Mouse (Mus musculus) CD4-positive, CD25-positive, alpha-beta regulatory T cell, adult 2 months (primary cell): ENCODE results near the gene Exosc2.
"Not testable (repeated sequence)": the region's sequence is repeated elsewhere in the genome, so short reads cannot be mapped to it uniquely, and the experiment has no call there.

ENCODE experiments used
- DNase-seq: peaks from one replicate; pipeline ENCODE4 v3.0.0-alpha.2; 2012; ENCODE audit warnings: low read depth, low spot score

Exosc2 gene

GRCm38 (mm10) chr2:31667332-31667731, 3.2 kb upstream of the Exosc2 start:
- DNase-seq: peak; percentile 28

- no peak for DNase-seq
These were observed 8.1 kb downstream of the Exosc2 start for GRCm38 (mm10) chr2:31678641-31679040.

GRCm38 (mm10) chr2:31681051-31681707, 10.7 kb downstream of the Exosc2 start:
- DNase-seq: not testable (repeated sequence)

GRCm38 (mm10) chr2:31681731-31682235, 11.3 kb downstream of the Exosc2 start:
- no peak for DNase-seq

- DNase-seq: peak; percentile 84
These were observed 13.2 kb downstream of the Exosc2 start for GRCm38 (mm10) chr2:31683666-31684065.

GRCm38 (mm10) chr2:31688074-31688925, 17.8 kb downstream of the Exosc2 start, which contains the start of gene Abl1:
Gene Abl1, plus strand, starts transcription at chr2:31688376.
- DNase-seq: peak; percentile 96

GRCm38 (mm10) chr2:31689045-31689444, 18.5 kb downstream of the Exosc2 start:
- peak; percentile 29 for DNase-seq

GRCm38 (mm10) chr2:31690063-31690462, 19.5 kb downstream of the Exosc2 start:
- no peak for DNase-seq

- DNase-seq: no peak
These were observed 27.7 kb downstream of the Exosc2 start for GRCm38 (mm10) chr2:31698209-31698608.

- DNase-seq: no peak
These were observed 30.3 kb downstream of the Exosc2 start for GRCm38 (mm10) chr2:31700545-31701446.

- no peak for DNase-seq
These were observed 32.7 kb downstream of the Exosc2 start for GRCm38 (mm10) chr2:31703226-31703625.

GRCm38 (mm10) chr2:31705914-31706313, 35.4 kb downstream of the Exosc2 start:
- DNase-seq: no peak

- no peak for DNase-seq
These were observed 36.0 kb downstream of the Exosc2 start for GRCm38 (mm10) chr2:31706531-31706930.

- DNase-seq: no peak
These were observed 42.2 kb downstream of the Exosc2 start for GRCm38 (mm10) chr2:31712716-31713115.

GRCm38 (mm10) chr2:31713813-31714212, 43.3 kb downstream of the Exosc2 start:
- no peak for DNase-seq

- DNase-seq: no peak
These were observed 44.3 kb downstream of the Exosc2 start for GRCm38 (mm10) chr2:31714780-31715179.

GRCm38 (mm10) chr2:31715985-31716384, 45.5 kb downstream of the Exosc2 start:
- DNase-seq: no peak

GRCm38 (mm10) chr2:31719202-31719880, 48.8 kb downstream of the Exosc2 start:
- DNase-seq: no peak

- no peak for DNase-seq
These were observed 49.4 kb downstream of the Exosc2 start for GRCm38 (mm10) chr2:31719944-31720343.

GRCm38 (mm10) chr2:31720783-31721182, 50.3 kb downstream of the Exosc2 start:
- DNase-seq: peak; percentile 42
